Mouse (Mus musculus) thymus, postnatal 10 days (tissue): Measurements from ENCODE around the gene Zfp451.
"Not testable (repeated sequence)": the region's sequence is repeated elsewhere in the genome, so short reads cannot be mapped to it uniquely, and the experiment has no call there.

Experiments
- DNase-seq, 2 experiments: peaks; one replicate each; pipeline ENCODE4 v3.0.0; 2021; ENCODE audit warnings: low spot score in 2 of 2

Zfp451 gene

GRCm38 (mm10) chr1:33757491-33758041 lies 56.8 kb downstream of the Zfp451 start, which contains the start of gene Bag2:
TSS of gene Bag2 (minus strand) at chr1:33757795.
- DNase-seq: peak; percentile 16 to 24

GRCm38 (mm10) chr1:33757033-33757413 lies 57.4 kb downstream of the Zfp451 start:
- DNase-seq: no peak

GRCm38 (mm10) chr1:33756258-33757032 lies 58.0 kb downstream of the Zfp451 start:
- no peak for DNase-seq

GRCm38 (mm10) chr1:33755799-33756198 lies 58.6 kb downstream of the Zfp451 start:
- no peak for DNase-seq

- DNase-seq: no peak
These were observed 59.2 kb downstream of the Zfp451 start for GRCm38 (mm10) chr1:33754965-33755735.

- DNase-seq: no peak
These were observed 60.3 kb downstream of the Zfp451 start for GRCm38 (mm10) chr1:33754089-33754488.

GRCm38 (mm10) chr1:33751283-33751682 lies 63.1 kb downstream of the Zfp451 start:
- DNase-seq: no peak

GRCm38 (mm10) chr1:33749709-33750108 lies 64.7 kb downstream of the Zfp451 start:
- DNase-seq: not testable (repeated sequence)

GRCm38 (mm10) chr1:33749109-33749508 lies 65.3 kb downstream of the Zfp451 start:
- DNase-seq: no peak

GRCm38 (mm10) chr1:33745901-33746300 lies 68.5 kb downstream of the Zfp451 start:
- DNase-seq: no peak

GRCm38 (mm10) chr1:33744815-33745214 lies 69.6 kb downstream of the Zfp451 start:
- not testable (repeated sequence) for DNase-seq

GRCm38 (mm10) chr1:33742903-33743302 lies 71.5 kb downstream of the Zfp451 start:
- DNase-seq: peak in 1 of 2 experiments; percentile 40

- DNase-seq: peak; percentile 43 to 86
These were observed 75.1 kb downstream of the Zfp451 start for GRCm38 (mm10) chr1:33739302-33739701.

GRCm38 (mm10) chr1:33738681-33739278 lies 75.6 kb downstream of the Zfp451 start:
- DNase-seq: no peak

GRCm38 (mm10) chr1:33738281-33738680 lies 76.1 kb downstream of the Zfp451 start:
- DNase-seq: no peak

- no peak for DNase-seq
These were observed 80.3 kb downstream of the Zfp451 start for GRCm38 (mm10) chr1:33734001-33734685.

- DNase-seq: no peak
These were observed 81.4 kb downstream of the Zfp451 start for GRCm38 (mm10) chr1:33733044-33733443.

- DNase-seq: no peak
These were observed 89.3 kb downstream of the Zfp451 start for GRCm38 (mm10) chr1:33725086-33725485.

GRCm38 (mm10) chr1:33724516-33724915 lies 89.9 kb downstream of the Zfp451 start:
- no peak for DNase-seq

- no peak for DNase-seq
These were observed 93.4 kb downstream of the Zfp451 start for GRCm38 (mm10) chr1:33721020-33721419.

GRCm38 (mm10) chr1:33720231-33720630 lies 94.2 kb downstream of the Zfp451 start:
- DNase-seq: no peak
